Mouse (Mus musculus) neutrophil, adult 65 days (primary cell): ENCODE measurements around the gene Gm5767. TPM values are rescaled to one million over a fixed set of nuclear protein-coding genes. Genes with fewer than 3 reads are reported as not detected.

Source experiments
- total RNA-seq: library from RNA; stranded (reverse); gene quantifications from 2 replicates; pipeline ENCODE4 v1.2.4, GENCODE M21; 2023

Gene Gm5767
- total RNA-seq: not detected in 2 replicates

DNA sequence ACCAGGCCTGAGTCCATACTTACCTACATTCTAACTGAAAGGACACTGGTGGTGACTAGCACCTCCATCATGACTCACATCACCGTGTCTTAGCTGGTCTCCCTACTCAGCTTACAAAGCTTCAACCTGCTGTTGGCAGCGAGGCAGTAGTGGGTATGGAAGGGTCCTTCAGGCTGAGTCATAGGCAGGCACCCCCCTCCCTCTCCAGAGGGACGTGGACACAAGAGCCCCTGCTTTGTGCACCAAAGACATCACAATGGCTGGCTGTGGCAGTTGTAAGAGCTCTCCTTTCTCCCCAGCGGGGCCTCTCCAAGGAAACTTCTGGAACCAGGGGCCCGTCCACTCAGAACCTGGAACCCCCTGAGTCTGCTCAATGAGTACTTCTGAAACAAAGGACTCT is at the start of gene Gm5767:
Gene Gm5767, plus strand, starts transcription at position 301 of the 400 bp plus-strand sequence.

DNA sequence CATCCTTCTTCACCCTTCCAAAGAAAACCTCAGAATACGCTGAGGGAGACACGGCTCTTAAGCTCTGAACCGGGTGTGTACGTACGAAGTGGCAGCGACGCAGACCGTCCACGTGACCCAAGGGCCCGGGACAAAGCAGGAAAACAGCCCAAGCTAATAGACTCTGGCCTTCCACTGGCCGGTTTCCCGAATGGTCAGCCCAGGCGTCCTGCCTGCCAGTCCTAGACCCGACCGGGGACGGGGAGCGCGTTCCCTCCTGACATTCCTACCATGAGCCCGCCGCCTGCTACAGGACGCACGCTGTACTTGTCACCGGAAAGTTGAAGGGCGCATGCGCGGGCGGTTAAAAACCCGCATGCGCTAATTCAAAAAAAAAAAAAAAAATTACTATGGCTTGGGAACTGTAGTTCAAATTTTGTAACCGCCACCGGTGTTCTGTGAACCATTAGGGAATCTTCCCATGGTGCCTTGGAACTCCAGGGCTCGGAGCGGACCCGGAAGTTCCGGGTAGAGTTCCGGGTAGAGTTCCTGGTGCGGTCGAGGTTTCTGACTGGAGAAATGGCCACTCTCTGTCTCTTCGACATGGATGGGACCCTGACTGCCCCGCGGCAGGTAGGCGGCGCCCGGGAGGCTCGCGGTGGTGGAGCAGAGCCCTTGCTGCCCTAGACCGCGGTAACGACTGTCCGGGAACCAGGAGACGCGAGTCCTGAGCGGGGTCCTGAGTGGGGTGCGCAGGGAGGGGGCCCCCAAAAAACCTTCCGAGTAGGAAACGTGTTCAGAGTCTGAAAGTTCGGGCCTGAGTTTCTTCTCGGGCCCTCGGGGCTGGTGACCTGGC is 43.1 kb upstream of the Gm5767 start, which contains the start of the genes Pmm2 and Tmem186:
Gene Pmm2, plus strand, starts transcription at position 458 of the 835 bp plus-strand sequence.
Gene Tmem186, minus strand, starts transcription at position 496 of the 835 bp plus-strand sequence.

DNA sequence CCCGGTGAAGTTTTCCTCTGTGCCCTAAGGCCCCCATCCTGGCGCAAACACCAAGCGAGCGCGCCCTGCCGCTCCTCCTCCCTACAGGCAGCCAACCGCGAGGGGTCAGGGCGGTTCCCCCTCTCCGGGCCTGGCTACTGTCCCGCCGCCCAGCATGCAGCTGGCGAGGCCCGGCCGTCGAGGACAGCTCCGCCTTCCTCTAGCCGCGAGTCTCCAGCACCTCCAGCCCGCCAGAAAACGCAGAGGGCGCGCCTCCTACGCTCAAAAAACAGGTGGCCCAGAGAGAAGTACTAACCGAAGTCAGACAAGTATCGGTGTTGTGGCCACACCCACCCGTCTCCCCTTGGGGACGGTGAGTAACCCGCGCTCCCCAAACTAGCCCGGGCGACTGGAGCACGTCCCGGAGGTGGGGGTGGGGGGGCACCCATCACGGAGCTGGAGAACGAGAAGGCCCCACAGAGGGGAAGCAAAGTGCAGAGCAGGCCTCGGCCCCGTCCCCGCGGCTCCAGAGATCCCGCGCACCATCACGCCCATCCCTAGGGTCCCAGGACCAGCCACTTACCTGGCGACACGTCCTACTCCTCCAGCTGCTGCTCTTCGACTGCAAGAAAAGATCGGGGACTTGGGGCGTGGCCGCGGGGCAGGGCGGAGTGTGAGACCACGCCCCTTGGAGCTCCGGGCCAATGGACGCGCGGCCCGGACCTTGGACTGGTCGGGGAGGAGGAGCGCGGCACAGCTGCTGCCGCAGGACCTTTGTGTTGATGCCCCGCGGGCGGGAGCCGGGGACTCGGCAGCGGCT is 8.8 kb upstream of the Gm5767 start, which contains the start of gene Carhsp1:
Gene Carhsp1, minus strand, starts transcription at position 605 of the 799 bp plus-strand sequence.

Other genes starting within 250 kb of the Gm5767 start
- gene Mettl22, start 210.0 kb upstream of the Gm5767 start, total RNA-seq: 1.5 and 1.8 TPM in 2 replicates
- not detected in 2 replicates for gene Abat, start 167.3 kb upstream of the Gm5767 start, total RNA-seq
- gene Pmm2, start 43.1 kb upstream of the Gm5767 start, total RNA-seq: 28.4 and 38.2 TPM in 2 replicates
- gene Tmem186, start 43.1 kb upstream of the Gm5767 start, total RNA-seq: 1.8 and 2.1 TPM in 2 replicates
- 71.8 and 72.6 TPM in 2 replicates for gene Carhsp1, start 8.6 kb upstream of the Gm5767 start, total RNA-seq
- 134 and 198 TPM in 2 replicates for gene Usp7, start 111.5 kb downstream of the Gm5767 start, total RNA-seq
- gene 1810013L24Rik, start 149.3 kb downstream of the Gm5767 start, total RNA-seq: 112 and 162 TPM in 2 replicates